Mouse (Mus musculus) erythroblast, embryonic 14.5 days (primary cell): ENCODE measurements around the gene Chd2. TPM values are rescaled to one million over a fixed set of nuclear protein-coding genes. Genes with fewer than 3 reads are reported as not detected.

Experiments
- H3K27me3 ChIP-seq: 2 replicates; pipeline ENCODE4 v1.6.1; 2012; ENCODE audit warnings: inconsistent platforms; ENCODE audit not compliant: control insufficient read depth
- H3K36me3 ChIP-seq: 2 replicates; pipeline ENCODE4 v1.6.1; 2012; ENCODE audit warnings: mild to moderate bottlenecking, inconsistent platforms; ENCODE audit not compliant: control insufficient read depth
- H3K4me1 ChIP-seq: 2 replicates; pipeline ENCODE4 v1.6.1; 2012; ENCODE audit warnings: inconsistent platforms; ENCODE audit not compliant: control insufficient read depth
- H3K4me3 ChIP-seq: replicated peaks from 2 replicates; pipeline ENCODE3; 2012; ENCODE audit warnings: moderate library complexity, mild to moderate bottlenecking, inconsistent platforms
- H3K9me3 ChIP-seq: 2 replicates; pipeline ENCODE4 v1.6.1; 2012; ENCODE audit warnings: low read length, inconsistent platforms, mixed read lengths; ENCODE audit not compliant: control insufficient read depth
- GATA1 ChIP-seq: IDR thresholded peaks from 2 replicates; pipeline ENCODE4 v1.6.1; 2012; ENCODE audit warnings: low read length, inconsistent platforms, mixed read lengths
- TAL1 ChIP-seq: IDR thresholded peaks from 3 replicates; pipeline ENCODE4 v1.6.1; 2012; ENCODE audit warnings: low read length, inconsistent platforms, mixed read lengths
- polyA plus RNA-seq: library from polyadenylated mRNA; stranded (reverse); fragments of >175 nt; gene quantifications from 2 replicates; pipeline ENCODE4 v1.2.3, GENCODE M21; 2012

Gene Chd2
- polyA plus RNA-seq, 1 experiment: 7.1 TPM

DNA sequence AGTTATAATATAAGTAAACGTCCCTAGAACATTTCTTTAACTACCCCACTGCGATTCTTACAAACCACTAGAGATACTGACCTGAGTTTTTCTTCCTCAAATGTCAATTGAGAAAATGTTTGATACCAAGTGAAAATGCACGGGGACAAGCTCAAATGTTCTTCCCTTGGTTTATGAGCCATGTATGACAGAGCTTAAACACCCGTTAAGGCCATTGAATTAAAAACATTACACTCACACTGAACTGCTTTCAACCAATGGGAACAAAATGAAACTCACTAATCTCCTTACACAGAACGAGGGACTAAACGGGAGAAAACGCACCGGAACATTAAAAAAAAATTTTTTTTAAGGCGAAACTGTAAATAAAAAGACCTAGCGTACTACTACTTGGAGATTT lies 4.4 kb downstream of the Chd2 start:
- H3K36me3 ChIP-seq: peaks cover 71% of the 10 kb centered on the region
- H3K4me1 ChIP-seq: peaks cover 56% of the 10 kb centered on the region
- H3K4me3 ChIP-seq: peak overlapping the region; percentile 81
- TF ChIP-seq TAL1: no peak
- no peak for TF ChIP-seq GATA1
- H3K27me3 ChIP-seq: no peaks in the 10 kb centered on the region
- peaks cover under 1% of the 10 kb centered on the region; the same call in 1 of the 2 replicates for H3K9me3 ChIP-seq

DNA sequence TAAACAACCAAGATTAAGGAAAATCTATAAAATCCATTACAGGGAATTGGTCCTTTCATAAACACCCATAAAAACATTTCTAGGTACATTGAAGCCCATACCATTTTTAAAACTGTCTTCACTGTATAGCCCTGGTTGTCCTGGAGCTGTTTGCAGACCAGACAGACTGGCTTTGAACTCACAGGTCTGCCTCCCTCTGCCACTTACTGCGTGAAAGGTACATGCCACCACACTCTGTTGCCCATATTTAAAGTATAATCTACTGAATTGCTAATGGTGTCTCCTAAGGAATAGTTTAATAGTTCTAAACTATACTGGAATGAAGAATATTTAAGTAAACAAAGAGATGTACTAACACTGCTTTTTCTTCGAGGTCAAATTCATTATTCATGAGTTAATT lies 5.1 kb downstream of the Chd2 start:
- no peaks in the 10 kb centered on the region for H3K27me3 ChIP-seq
- TF ChIP-seq GATA1 (no peak), TAL1 (no peak)
- no peaks in the 10 kb centered on the region for H3K9me3 ChIP-seq
- peak overlapping the region; percentile 81 for H3K4me3 ChIP-seq
- H3K4me1 ChIP-seq: peaks cover 58% of the 10 kb centered on the region
- peaks cover 76% of the 10 kb centered on the region for H3K36me3 ChIP-seq

DNA sequence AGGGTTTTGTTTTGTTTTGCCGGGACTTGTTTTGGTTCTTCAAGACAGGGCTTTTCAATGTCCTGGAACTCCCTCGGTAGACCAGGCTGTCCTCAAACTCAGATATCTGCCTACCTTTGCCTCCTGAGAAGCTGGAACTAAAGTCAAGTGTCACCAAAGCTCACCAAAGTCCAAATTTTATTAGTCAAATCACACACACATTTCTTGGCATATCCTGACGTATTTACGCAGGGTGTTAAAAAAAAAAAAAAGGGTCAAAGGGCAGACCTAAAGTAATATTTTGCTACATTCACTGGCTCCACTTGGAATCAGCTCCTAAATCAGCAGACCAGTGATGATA lies 5.8 kb downstream of the Chd2 start:
- Histone ChIP-seq H3K9me3 (no peaks in the 10 kb centered on the region), H3K27me3 (no peaks in the 10 kb centered on the region), H3K36me3 (peaks cover 83% of the 10 kb centered on the region), H3K4me3 (no peak overlapping the region), H3K4me1 (peaks cover 63% of the 10 kb centered on the region)
- no peak for TF ChIP-seq TAL1
- TF ChIP-seq GATA1: no peak

DNA sequence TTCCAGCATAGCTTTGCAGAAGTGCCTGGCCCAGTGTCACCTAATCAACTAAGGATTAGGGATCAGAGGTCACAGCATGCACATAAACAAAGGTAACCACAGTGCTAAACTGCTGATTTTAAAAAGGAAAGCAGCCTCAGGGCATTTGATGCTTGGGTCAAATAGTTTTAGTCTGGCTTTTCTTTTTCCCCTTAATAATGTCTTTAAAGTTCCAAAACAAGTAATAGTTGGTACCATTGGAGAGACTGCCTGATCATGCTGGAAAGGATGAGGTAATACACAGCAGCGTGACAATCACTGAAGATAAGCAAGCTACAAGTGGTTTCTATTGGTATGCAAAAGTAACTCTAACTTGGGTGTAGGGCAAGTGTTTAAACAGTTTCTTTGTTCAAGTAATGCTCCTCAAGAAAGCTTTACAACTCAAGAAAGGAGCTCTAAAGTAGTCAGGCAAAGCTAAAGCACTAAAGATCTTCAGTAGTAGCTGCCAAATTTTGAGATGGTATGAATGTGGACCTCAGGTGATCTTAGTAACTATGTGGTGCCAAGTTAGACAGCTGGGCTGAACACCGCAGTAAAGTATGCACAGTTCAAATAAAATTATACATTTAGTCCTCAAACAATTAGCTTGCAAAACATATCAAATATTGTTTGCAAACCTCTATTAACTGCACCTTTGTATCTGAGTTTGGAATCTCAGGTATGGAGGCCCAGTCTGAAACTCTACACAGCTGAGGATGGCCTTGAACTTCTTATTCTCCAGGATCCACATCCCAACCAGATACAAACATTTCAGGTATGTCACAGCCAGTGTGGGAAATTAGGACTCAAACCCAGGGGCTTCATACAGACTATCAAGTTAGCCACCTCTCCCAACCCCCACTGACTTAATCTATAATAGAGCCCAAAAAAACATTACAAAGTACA lies 6.4 kb downstream of the Chd2 start:
- peaks cover 83% of the 10 kb centered on the region for H3K36me3 ChIP-seq
- H3K9me3 ChIP-seq: no peaks in the 10 kb centered on the region
- H3K4me3 ChIP-seq: no peak overlapping the region
- peaks cover 66% of the 10 kb centered on the region for H3K4me1 ChIP-seq
- H3K27me3 ChIP-seq: no peaks in the 10 kb centered on the region
- no peak for TF ChIP-seq GATA1
- TF ChIP-seq TAL1: no peak

DNA sequence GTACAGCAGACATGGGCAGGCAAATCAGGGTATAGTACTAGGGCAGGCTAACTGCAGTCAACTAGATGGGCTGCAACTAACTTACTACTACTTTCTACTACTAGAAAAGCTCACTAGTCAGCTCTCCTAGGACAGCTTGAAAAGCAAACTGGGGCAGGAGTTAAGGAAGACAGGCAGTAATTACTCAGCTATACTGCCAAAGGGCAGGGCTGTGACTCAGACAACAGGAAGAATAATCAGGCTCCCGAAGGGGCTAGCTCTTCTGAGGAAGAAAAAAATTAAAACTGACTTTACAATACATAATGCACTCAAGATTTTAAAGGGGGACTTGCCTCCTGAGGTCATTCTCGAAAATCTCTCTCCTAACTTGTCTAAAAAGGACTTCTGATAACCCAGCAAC lies 8.2 kb downstream of the Chd2 start:
- Histone ChIP-seq H3K4me1 (peaks cover 71% of the 10 kb centered on the region), H3K36me3 (peaks cover 84% of the 10 kb centered on the region), H3K4me3 (no peak overlapping the region), H3K9me3 (no peaks in the 10 kb centered on the region), H3K27me3 (no peaks in the 10 kb centered on the region)
- TF ChIP-seq TAL1 (no peak), GATA1 (no peak)

DNA sequence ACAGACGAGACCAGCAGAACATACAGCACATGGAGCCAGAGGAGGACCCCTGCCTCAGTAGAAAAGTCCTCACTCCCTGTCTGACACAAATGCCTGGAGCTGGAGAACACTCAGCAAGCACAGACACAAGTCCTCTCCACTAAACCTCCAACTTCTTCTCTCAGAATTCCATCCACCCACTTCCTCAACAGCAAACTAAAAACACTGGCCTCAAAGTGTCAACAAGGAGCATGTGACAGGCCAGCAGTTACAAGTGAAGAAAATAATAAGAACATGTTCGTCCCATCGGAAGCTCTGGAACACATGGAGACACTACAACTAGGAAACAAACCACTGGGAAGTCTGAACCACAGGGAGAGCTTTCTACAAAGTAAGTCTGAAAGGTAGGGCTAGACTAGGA lies 8.7 kb downstream of the Chd2 start:
- no peaks in the 10 kb centered on the region for H3K9me3 ChIP-seq
- TF ChIP-seq TAL1 (no peak), GATA1 (no peak)
- peaks cover 74% of the 10 kb centered on the region for H3K4me1 ChIP-seq
- H3K36me3 ChIP-seq: peaks cover 88% of the 10 kb centered on the region
- H3K27me3 ChIP-seq: no peaks in the 10 kb centered on the region
- no peak overlapping the region for H3K4me3 ChIP-seq

DNA sequence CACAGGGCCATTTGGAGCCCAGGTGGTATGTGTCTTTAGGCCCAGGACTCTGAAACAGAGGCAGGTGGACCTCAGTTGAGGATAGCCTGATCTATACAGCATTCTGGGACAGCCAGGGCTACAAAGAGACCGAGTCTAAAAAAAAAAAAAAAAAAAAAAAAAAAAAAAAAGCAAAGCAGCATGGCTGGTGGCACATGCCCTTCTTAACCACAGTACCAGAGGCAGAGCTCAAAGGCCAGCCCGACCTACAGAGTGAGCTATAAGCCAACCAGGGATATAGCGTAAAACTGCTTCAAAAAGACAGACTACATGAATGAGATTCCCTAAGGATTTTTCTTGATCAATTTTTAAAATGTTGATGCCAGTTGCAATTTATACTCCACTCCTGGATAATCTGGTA lies 9.5 kb downstream of the Chd2 start:
- TF ChIP-seq GATA1: no peak
- no peak for TF ChIP-seq TAL1
- no peaks in the 10 kb centered on the region for H3K9me3 ChIP-seq
- H3K4me1 ChIP-seq: peaks cover 72% of the 10 kb centered on the region
- H3K36me3 ChIP-seq: peaks cover 94% of the 10 kb centered on the region
- H3K4me3 ChIP-seq: no peak overlapping the region
- H3K27me3 ChIP-seq: no peaks in the 10 kb centered on the region

DNA sequence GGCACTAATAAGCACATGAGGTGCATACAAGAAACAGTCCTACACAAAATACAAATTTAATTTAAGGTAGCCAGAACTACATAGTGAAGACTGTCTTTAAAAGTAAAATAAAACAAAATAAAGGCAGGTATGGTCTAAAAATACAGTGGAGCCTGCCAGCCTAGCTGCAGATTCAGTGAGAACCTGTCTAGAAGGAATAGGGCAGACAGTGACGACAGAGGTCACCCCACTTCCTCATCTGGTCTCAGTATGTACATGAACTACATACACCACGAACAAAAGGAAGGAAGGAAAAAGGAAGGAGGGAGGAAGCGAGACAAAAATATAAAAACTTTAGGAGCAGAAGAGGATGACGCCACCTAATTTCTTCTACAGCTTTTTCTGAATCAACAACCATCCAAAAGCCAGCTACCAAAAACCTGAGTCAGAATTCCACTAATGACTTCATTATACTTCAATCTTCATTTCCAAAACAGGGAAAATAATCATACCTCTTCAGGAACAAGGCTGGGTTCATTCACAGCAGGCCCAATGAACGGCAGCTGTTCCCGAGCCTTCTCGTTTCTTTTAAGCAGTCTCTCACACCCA lies 10.0 kb downstream of the Chd2 start:
- Histone ChIP-seq H3K4me1 (peaks cover 68% of the 10 kb centered on the region), H3K36me3 (peaks cover 94% of the 10 kb centered on the region), H3K4me3 (no peak overlapping the region), H3K9me3 (no peaks in the 10 kb centered on the region), H3K27me3 (no peaks in the 10 kb centered on the region)
- no peak for TF ChIP-seq TAL1
- TF ChIP-seq GATA1: no peak

DNA sequence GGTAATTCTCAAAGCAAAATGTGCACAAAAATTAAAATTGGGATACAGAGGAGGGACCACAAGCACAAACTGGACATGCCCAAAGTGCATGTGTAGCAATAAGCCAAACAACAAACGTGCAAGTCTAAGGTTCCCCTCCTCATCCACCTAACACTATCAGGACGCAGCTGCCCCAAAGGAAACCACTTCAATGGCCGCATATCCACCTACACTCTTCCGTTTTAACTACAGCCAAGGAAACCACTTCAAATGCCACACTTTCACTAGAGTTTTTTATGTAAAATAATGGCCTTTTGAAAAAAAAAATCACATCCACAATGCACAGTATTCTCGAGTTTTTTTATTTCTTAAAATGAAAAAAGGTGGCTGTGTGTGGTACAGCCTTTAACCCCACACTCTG lies 10.8 kb downstream of the Chd2 start:
- Histone ChIP-seq H3K36me3 (peaks cover 91% of the 10 kb centered on the region), H3K27me3 (no peaks in the 10 kb centered on the region), H3K4me3 (no peak overlapping the region), H3K9me3 (no peaks in the 10 kb centered on the region), H3K4me1 (peaks cover 61% of the 10 kb centered on the region)
- TF ChIP-seq TAL1 (no peak), GATA1 (no peak)

DNA sequence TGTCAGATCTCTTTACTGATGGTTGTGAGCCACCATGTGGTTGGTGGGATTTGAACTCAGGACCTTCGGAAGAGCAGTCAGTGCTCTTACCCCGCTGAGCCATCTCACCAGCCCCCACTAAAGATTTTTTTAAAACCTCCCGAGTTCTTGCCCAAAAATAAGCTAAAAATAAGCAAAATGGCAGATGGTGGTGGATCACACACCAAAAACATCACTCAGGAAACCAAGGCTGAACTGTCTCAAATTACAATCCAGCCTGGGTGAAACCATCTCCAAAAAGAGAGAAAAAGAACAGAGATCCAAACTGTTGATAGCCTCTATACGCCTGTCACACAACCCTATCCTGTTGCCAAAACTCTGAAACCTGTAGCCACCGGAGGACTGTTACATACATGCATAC lies 11.5 kb downstream of the Chd2 start:
- H3K27me3 ChIP-seq: no peaks in the 10 kb centered on the region
- H3K4me1 ChIP-seq: peaks cover 57% of the 10 kb centered on the region
- no peaks in the 10 kb centered on the region for H3K9me3 ChIP-seq
- peaks cover 90% of the 10 kb centered on the region for H3K36me3 ChIP-seq
- H3K4me3 ChIP-seq: no peak overlapping the region
- TF ChIP-seq GATA1: no peak
- no peak for TF ChIP-seq TAL1
